Mouse (Mus musculus): ENCODE data around the gene Sar1b. TPM values are rescaled to one million over a fixed set of nuclear protein-coding genes. Genes with fewer than 3 reads are reported as not detected.

Sar1b gene
- polyA plus RNA-seq, 1 experiment from 2014 or later = 128 TPM

GRCm38 (mm10) chr11:51839973-51840372, 76.5 kb downstream of the Sar1b start:
- Histone ChIP-seq H3K27ac (ENCODE audit: low read depth, low read length) (no peak overlapping the region), H3K9me3 (ENCODE audit: control insufficient read depth, low read length) (no peaks in the 10 kb centered on the region), H3K27me3 (ENCODE audit: control insufficient read depth, insufficient read depth, low read length) (no peaks in the 10 kb centered on the region), H3K4me1 (ENCODE audit: control insufficient read depth, insufficient read depth, low read length) (no peaks in the 10 kb centered on the region), H3K4me2 (no peak overlapping the region), H3K4me3 (ENCODE audit: low read depth, low read length) (no peak overlapping the region), H3K9ac (ENCODE audit: low read length) (no peak overlapping the region), H3K36me3 (ENCODE audit: control insufficient read depth, insufficient read depth, low read length) (no peaks in the 10 kb centered on the region)
- DNase-seq (ENCODE audit: low spot score, missing footprints) (no peak), ATAC-seq (ENCODE audit: low FRiP score) (no peak)
- WGBS = 87% methylated on average over 11 of the region's 11 CpGs

- DNase-seq (ENCODE audit: low spot score, missing footprints) (no peak), ATAC-seq (ENCODE audit: low FRiP score) (no peak)
- Histone ChIP-seq H3K36me3 (ENCODE audit: control insufficient read depth, insufficient read depth, low read length) (no peaks in the 10 kb centered on the region), H3K9ac (ENCODE audit: low read length) (no peak overlapping the region), H3K9me3 (ENCODE audit: control insufficient read depth, low read length) (no peaks in the 10 kb centered on the region), H3K4me1 (ENCODE audit: control insufficient read depth, insufficient read depth, low read length) (no peaks in the 10 kb centered on the region), H3K27ac (ENCODE audit: low read depth, low read length) (no peak overlapping the region), H3K27me3 (ENCODE audit: control insufficient read depth, insufficient read depth, low read length) (no peaks in the 10 kb centered on the region), H3K4me2 (no peak overlapping the region), H3K4me3 (ENCODE audit: low read depth, low read length) (no peak overlapping the region)
- whole genome bisulfite sequencing = 86% methylated on average over 9 of the region's 9 CpGs
Measured at GRCm38 (mm10) chr11:51840657-51841056, 77.2 kb downstream of the Sar1b start.

GRCm38 (mm10) chr11:51841149-51841548, 77.7 kb downstream of the Sar1b start:
- Histone ChIP-seq H3K4me2 (no peak overlapping the region), H3K9me3 (ENCODE audit: control insufficient read depth, low read length) (no peaks in the 10 kb centered on the region), H3K9ac (ENCODE audit: low read length) (no peak overlapping the region), H3K27me3 (ENCODE audit: control insufficient read depth, insufficient read depth, low read length) (no peaks in the 10 kb centered on the region), H3K4me1 (ENCODE audit: control insufficient read depth, insufficient read depth, low read length) (no peaks in the 10 kb centered on the region), H3K27ac (ENCODE audit: low read depth, low read length) (no peak overlapping the region), H3K36me3 (ENCODE audit: control insufficient read depth, insufficient read depth, low read length) (no peaks in the 10 kb centered on the region), H3K4me3 (ENCODE audit: low read depth, low read length) (no peak overlapping the region)
- ATAC-seq (ENCODE audit: low FRiP score) (no peak), DNase-seq (ENCODE audit: low spot score, missing footprints) (no peak)
- WGBS = 73% methylated on average over 9 of the region's 9 CpGs

Other genes starting within 250 kb of the Sar1b start
- gene Phykpl, start 178.9 kb upstream of the Sar1b start, polyA plus RNA-seq (2014; fragmentation: Nextera tagmentation; extraction: Ambion mirVana) = 9.6 and 10.7 TPM in 2 replicates
- 802 and 844 TPM in 2 replicates for gene Hnrnpab, start 156.8 kb upstream of the Sar1b start, polyA plus RNA-seq (2014; fragmentation: Nextera tagmentation; extraction: Ambion mirVana)
- 152 and 167 TPM in 2 replicates for gene Nhp2, start 144.0 kb upstream of the Sar1b start, polyA plus RNA-seq (2014; fragmentation: Nextera tagmentation; extraction: Ambion mirVana)
- 40.4 and 41.5 TPM in 2 replicates for gene Rmnd5b, start 127.8 kb upstream of the Sar1b start, polyA plus RNA-seq (2014; fragmentation: Nextera tagmentation; extraction: Ambion mirVana)
- gene N4bp3, start 112.8 kb upstream of the Sar1b start, polyA plus RNA-seq (2014; fragmentation: Nextera tagmentation; extraction: Ambion mirVana) = 6.3 and 9.2 TPM in 2 replicates
- 0.18 and 0.52 TPM in 2 replicates for gene D930048N14Rik, start 112.7 kb upstream of the Sar1b start, polyA plus RNA-seq (2014; fragmentation: Nextera tagmentation; extraction: Ambion mirVana)
- 98.9 and 103 TPM in 2 replicates for gene 0610009B22Rik, start 74.8 kb upstream of the Sar1b start, polyA plus RNA-seq (2014; fragmentation: Nextera tagmentation; extraction: Ambion mirVana)
- gene Sec24a, start 53 bp upstream of the Sar1b start, polyA plus RNA-seq (2014; fragmentation: Nextera tagmentation; extraction: Ambion mirVana) = 13.0 and 14.5 TPM in 2 replicates
- gene Jade2, start 94.0 kb downstream of the Sar1b start, polyA plus RNA-seq (2014; fragmentation: Nextera tagmentation; extraction: Ambion mirVana) = 0.20 and 0.22 TPM in 2 replicates
- gene Cdkn2aipnl, start 204.0 kb downstream of the Sar1b start, polyA plus RNA-seq (2014; fragmentation: Nextera tagmentation; extraction: Ambion mirVana) = 141 and 142 TPM in 2 replicates
- 192 and 214 TPM in 2 replicates for gene Ube2b, start 237.1 kb downstream of the Sar1b start, polyA plus RNA-seq (2014; fragmentation: Nextera tagmentation; extraction: Ambion mirVana)
- 11.0 and 16.6 TPM in 2 replicates for gene Cdkl3, start 240.5 kb downstream of the Sar1b start, polyA plus RNA-seq (2014; fragmentation: Nextera tagmentation; extraction: Ambion mirVana)

Data from midbrain, embryonic 11.5 days (tissue).